Mouse (Mus musculus): ENCODE measurements around the gene 4931414P19Rik.

- no peak for TF ChIP-seq CTCF (IDR thresholded peaks at IDR 0.05; ENCODE audit: control insufficient read depth, insufficient read depth, insufficient replicate concordance, low read depth, low read length)
- TF ChIP-seq POLR2A (IDR thresholded peaks at IDR 0.05; ENCODE audit: control insufficient read depth, low read depth, low read length), result no peak
Observed at GRCm38 (mm10) chr14:54646455-54646854, 40.7 kb upstream of the 4931414P19Rik start.

All from testis, adult 2 months (tissue).